Mouse (Mus musculus) bone marrow, adult 2 months (tissue): ENCODE results near the gene Fkbp7. TPM values are rescaled to one million over a fixed set of nuclear protein-coding genes. Genes with fewer than 3 reads are reported as not detected.

Source experiments
- H3K27ac ChIP-seq: fragments of 200-500 bp; 2 replicates; pipeline ENCODE4 v1.5.1; 2012; ENCODE audit warnings: low read depth, mild to moderate bottlenecking, control low read depth, inconsistent platforms, low read length; ENCODE audit not compliant: control insufficient read depth, poor library complexity, insufficient read depth
- H3K4me1 ChIP-seq: fragments of 200-500 bp; 2 replicates; pipeline ENCODE4 v1.6.1; 2011; ENCODE audit warnings: low read length; ENCODE audit not compliant: control insufficient read depth, insufficient read depth
- H3K4me3 ChIP-seq: fragments of 200-500 bp; replicated peaks from 2 replicates; pipeline ENCODE3; 2011; ENCODE audit warnings: mild to moderate bottlenecking, low read depth, low read length, control low read depth; ENCODE audit not compliant: control insufficient read depth
- CTCF ChIP-seq: fragments of 200-500 bp; IDR thresholded peaks from 2 replicates; pipeline ENCODE4 v1.5.1; 2011; ENCODE audit warnings: low read length, control low read depth; ENCODE audit not compliant: control insufficient read depth, insufficient read depth
- POLR2A ChIP-seq: fragments of 200-500 bp; IDR thresholded peaks from 2 replicates; pipeline ENCODE4 v1.6.1; 2011; ENCODE audit warnings: low read depth, mild to moderate bottlenecking, control low read depth, low read length, borderline replicate concordance; ENCODE audit not compliant: control insufficient read depth
- WGBS: fragments of 180-500 bp; shearing (Covaris S2); methylation state at CpG from one replicate; pipeline ENCODE4 v1.1.7; 2018; 5-methylcytosine and 5-hydroxymethylcytosine counted together
- polyA plus RNA-seq: library from polyadenylated mRNA; stranded (reverse); fragments of >200 nt; gene quantifications from 2 replicates; pipeline ENCODE4 v1.2.4, GENCODE M21; 2011; ENCODE audit warnings: low replicate concordance; ENCODE audit not compliant: missing spikeins, insufficient read depth, insufficient read length

Fkbp7 gene
- polyA plus RNA-seq: 3.0 and 17.8 TPM in 2 replicates

GRCm38 (mm10) chr2:76672966-76673392, at the start of gene Fkbp7:
Gene Fkbp7 (minus strand): TSS chr2:76673116.
- H3K4me1 ChIP-seq: no peaks in the 10 kb centered on the region; the same call in 1 of the 2 replicates
- TF ChIP-seq CTCF (no peak; the same call in 1 of the 2 replicates), POLR2A (peak; percentile 72)
- WGBS: 0% methylated on average over 17 of the region's 17 CpGs
- H3K27ac ChIP-seq: peak within 1 kb of the TSS; percentile 47; the same call in 1 of the 2 replicates
- peak within 1 kb of the TSS; percentile 87 for H3K4me3 ChIP-seq

GRCm38 (mm10) chr2:76719650-76720049, 46.7 kb upstream of the Fkbp7 start:
- Histone ChIP-seq H3K4me3 (no peak overlapping the region), H3K4me1 (no peaks in the 10 kb centered on the region), H3K27ac (no peak overlapping the region)
- WGBS: 93% methylated on average over 14 of the region's 14 CpGs
- TF ChIP-seq CTCF (no peak), POLR2A (no peak)

- no peak overlapping the region for H3K27ac ChIP-seq
Observed at GRCm38 (mm10) chr2:76714984-76715383, 42.1 kb upstream of the Fkbp7 start.

GRCm38 (mm10) chr2:76708512-76708911, 35.6 kb upstream of the Fkbp7 start:
- Histone ChIP-seq H3K27ac (no peak overlapping the region), H3K4me3 (no peak overlapping the region), H3K4me1 (no peaks in the 10 kb centered on the region)
- WGBS: 85% methylated on average over 3 of the region's 3 CpGs
- TF ChIP-seq CTCF: no peak
- TF ChIP-seq POLR2A: no peak

More at GRCm38 (mm10) chr2:76714984-76715383, 42.1 kb upstream of the Fkbp7 start:
- WGBS: 81% methylated on average over 8 of the region's 8 CpGs
- no peak overlapping the region for H3K4me3 ChIP-seq
- TF ChIP-seq POLR2A (no peak), CTCF (no peak)
- no peaks in the 10 kb centered on the region for H3K4me1 ChIP-seq

GRCm38 (mm10) chr2:76705655-76706054, 32.7 kb upstream of the Fkbp7 start:
- Histone ChIP-seq H3K4me1 (no peaks in the 10 kb centered on the region), H3K4me3 (no peak overlapping the region), H3K27ac (no peak overlapping the region)
- TF ChIP-seq POLR2A: no peak
- no peak for TF ChIP-seq CTCF
- 89% methylated on average over 13 of the region's 13 CpGs for WGBS

- Histone ChIP-seq H3K27ac (no peak overlapping the region), H3K4me3 (no peak overlapping the region), H3K4me1 (no peaks in the 10 kb centered on the region)
- TF ChIP-seq CTCF: no peak
- no peak for TF ChIP-seq POLR2A
- WGBS: 82% methylated on average over 5 of the region's 5 CpGs
Observed at GRCm38 (mm10) chr2:76702751-76703150, 29.8 kb upstream of the Fkbp7 start.

- Histone ChIP-seq H3K4me1 (no peaks in the 10 kb centered on the region), H3K4me3 (no peak overlapping the region), H3K27ac (no peak overlapping the region)
- TF ChIP-seq POLR2A (no peak), CTCF (no peak)
- 91% methylated on average over 3 of the region's 3 CpGs for WGBS
Observed at GRCm38 (mm10) chr2:76702188-76702587, 29.3 kb upstream of the Fkbp7 start.

GRCm38 (mm10) chr2:76695290-76695689, 22.4 kb upstream of the Fkbp7 start:
- WGBS: 47% methylated on average over 6 of the region's 6 CpGs
- Histone ChIP-seq H3K4me3 (no peak overlapping the region), H3K27ac (no peak overlapping the region), H3K4me1 (no peaks in the 10 kb centered on the region)
- TF ChIP-seq POLR2A: no peak
- TF ChIP-seq CTCF: no peak

GRCm38 (mm10) chr2:76693765-76694164, 20.8 kb upstream of the Fkbp7 start:
- H3K4me1 ChIP-seq: no peaks in the 10 kb centered on the region
- H3K4me3 ChIP-seq: no peak overlapping the region
- H3K27ac ChIP-seq: no peak overlapping the region
- 82% methylated on average over 5 of the region's 5 CpGs for WGBS
- no peak for TF ChIP-seq CTCF
- no peak for TF ChIP-seq POLR2A
